Mouse (Mus musculus): ENCODE measurements around the gene Znhit1.

The Znhit1 gene

DNA sequence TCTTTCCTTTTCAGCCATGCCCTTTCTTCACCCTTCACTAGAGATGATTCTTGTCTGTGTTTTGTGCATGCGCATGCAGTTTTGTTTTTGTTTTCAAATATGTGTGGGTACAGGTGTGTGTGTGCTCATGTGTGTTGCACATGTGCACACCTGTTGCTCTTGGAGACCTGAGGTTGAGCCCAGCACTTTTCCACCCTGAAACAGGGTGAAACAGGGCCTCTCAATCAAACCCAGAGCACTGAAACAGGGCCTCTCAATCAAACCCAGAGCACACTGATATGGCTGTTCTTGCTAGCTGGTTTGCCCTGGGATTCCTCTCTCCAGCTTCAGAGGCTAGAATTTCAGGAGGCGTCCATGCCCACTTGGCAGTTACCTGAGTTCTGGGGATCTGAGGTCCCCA lies 12.8 kb upstream of the Znhit1 start:
- Histone ChIP-seq H3K4me3 (replicated peaks; ENCODE audit: low read length) (peak overlapping the region; percentile 69), H3K36me3 (ENCODE audit: insufficient read depth, low read length) (peaks cover 14% of the 10 kb centered on the region), H3K9me3 (ENCODE audit: low read length) (no peaks in the 10 kb centered on the region), H3K4me1 (replicated peaks; ENCODE audit: low read depth, low read length) (peaks cover 51% of the 10 kb centered on the region), H3K27me3 (ENCODE audit: insufficient read depth, low read length) (no peaks in the 10 kb centered on the region)
- TF ChIP-seq CTCF (conservative IDR thresholded peaks at IDR 0.05; ENCODE audit: low read length), result no peak
- no peak for TF ChIP-seq NANOG (IDR thresholded peaks at IDR 0.05; ENCODE audit: borderline replicate concordance, low read length)
- no peak for TF ChIP-seq POU5F1 (IDR thresholded peaks at IDR 0.05; ENCODE audit: borderline replicate concordance, low read length)

DNA sequence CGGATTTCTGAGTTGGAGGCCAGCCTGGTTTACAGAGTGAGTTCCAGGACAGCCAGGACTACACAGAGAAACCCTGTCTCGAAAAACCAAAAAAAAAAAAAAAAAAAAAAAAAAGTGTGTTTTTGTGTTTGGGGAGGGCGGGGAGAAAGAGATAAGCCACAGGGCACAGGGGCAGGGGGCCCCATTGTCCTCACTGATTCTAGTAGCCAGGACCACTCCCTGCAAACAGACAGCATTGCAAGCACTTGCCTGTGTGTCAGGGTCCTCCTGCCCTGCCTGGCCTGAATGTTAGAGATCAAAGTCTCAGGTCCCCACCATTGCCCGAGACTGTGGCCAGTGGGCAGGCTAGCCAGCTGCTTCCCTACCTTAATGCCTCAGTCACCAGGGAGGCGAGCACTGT lies 11.6 kb upstream of the Znhit1 start:
- no peaks in the 10 kb centered on the region for H3K27me3 ChIP-seq (ENCODE audit: insufficient read depth, low read length)
- peak overlapping the region; percentile 71; the same call in 1 of the 2 replicates for H3K4me3 ChIP-seq (replicated peaks; ENCODE audit: low read length)
- no peaks in the 10 kb centered on the region for H3K9me3 ChIP-seq (ENCODE audit: low read length)
- no peak for TF ChIP-seq POU5F1 (IDR thresholded peaks at IDR 0.05; ENCODE audit: borderline replicate concordance, low read length)
- no peak for TF ChIP-seq CTCF (conservative IDR thresholded peaks at IDR 0.05; ENCODE audit: low read length)
- no peak for TF ChIP-seq NANOG (IDR thresholded peaks at IDR 0.05; ENCODE audit: borderline replicate concordance, low read length)
- H3K36me3 ChIP-seq (ENCODE audit: insufficient read depth, low read length), result peaks cover 25% of the 10 kb centered on the region
- H3K4me1 ChIP-seq (replicated peaks; ENCODE audit: low read depth, low read length), result peaks cover 59% of the 10 kb centered on the region

DNA sequence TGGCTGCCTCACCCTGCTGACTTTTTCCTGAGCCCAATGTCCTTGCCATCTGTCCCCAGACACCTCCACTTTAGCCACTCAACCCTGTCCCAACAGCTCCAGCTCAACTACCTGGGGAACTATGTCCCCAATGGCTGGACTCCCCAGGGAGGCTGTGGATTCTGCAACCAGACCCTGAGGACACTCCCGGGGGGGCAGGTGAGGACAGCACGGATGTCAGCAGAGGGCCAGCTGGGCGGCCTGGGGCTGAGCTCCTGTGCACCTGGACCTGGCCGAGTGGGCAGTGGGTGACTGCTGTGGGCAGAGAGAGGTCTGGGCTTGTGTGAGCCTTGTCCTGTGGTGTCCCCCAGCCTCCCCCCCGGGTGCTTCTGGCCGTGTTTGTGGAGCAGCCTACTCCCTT lies 2.0 kb upstream of the Znhit1 start:
- H3K27me3 ChIP-seq (ENCODE audit: insufficient read depth, low read length), result no peaks in the 10 kb centered on the region
- peaks cover 77% of the 10 kb centered on the region for H3K36me3 ChIP-seq (ENCODE audit: insufficient read depth, low read length)
- H3K4me1 ChIP-seq (replicated peaks; ENCODE audit: low read depth, low read length), result peaks cover 55% of the 10 kb centered on the region
- H3K4me3 ChIP-seq (replicated peaks; ENCODE audit: low read length), result no peak overlapping the region
- no peaks in the 10 kb centered on the region for H3K9me3 ChIP-seq (ENCODE audit: low read length)
- TF ChIP-seq NANOG (IDR thresholded peaks at IDR 0.05; ENCODE audit: borderline replicate concordance, low read length) (no peak), CTCF (conservative IDR thresholded peaks at IDR 0.05; ENCODE audit: low read length) (no peak), POU5F1 (IDR thresholded peaks at IDR 0.05; ENCODE audit: borderline replicate concordance, low read length) (no peak)

DNA sequence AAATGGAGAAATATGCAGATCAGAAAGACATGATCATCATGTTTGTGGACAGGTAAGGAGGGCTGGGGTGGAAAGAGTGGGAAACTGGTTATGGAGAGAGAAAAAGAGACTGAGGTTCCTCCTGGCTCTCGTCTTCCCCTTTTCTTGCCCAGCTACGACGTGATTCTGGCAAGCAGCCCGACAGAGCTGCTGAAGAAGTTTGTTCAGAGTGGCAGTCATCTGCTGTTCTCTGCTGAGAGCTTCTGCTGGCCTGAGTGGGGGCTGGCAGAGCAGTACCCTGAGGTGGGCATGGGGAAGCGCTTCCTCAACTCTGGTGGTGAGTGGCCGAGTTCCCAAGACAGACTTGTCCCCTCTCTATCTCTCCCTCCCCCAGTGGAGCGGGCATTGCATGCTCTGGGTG lies 599 bp upstream of the Znhit1 start:
- H3K27me3 ChIP-seq (ENCODE audit: insufficient read depth, low read length), result no peaks in the 10 kb centered on the region
- H3K4me1 ChIP-seq (replicated peaks; ENCODE audit: low read depth, low read length), result peaks cover 51% of the 10 kb centered on the region
- peak overlapping the region; percentile 96 for H3K4me3 ChIP-seq (replicated peaks; ENCODE audit: low read length)
- TF ChIP-seq POU5F1 (IDR thresholded peaks at IDR 0.05; ENCODE audit: borderline replicate concordance, low read length), result no peak
- peaks cover 77% of the 10 kb centered on the region for H3K36me3 ChIP-seq (ENCODE audit: insufficient read depth, low read length)
- no peaks in the 10 kb centered on the region for H3K9me3 ChIP-seq (ENCODE audit: low read length)

DNA sequence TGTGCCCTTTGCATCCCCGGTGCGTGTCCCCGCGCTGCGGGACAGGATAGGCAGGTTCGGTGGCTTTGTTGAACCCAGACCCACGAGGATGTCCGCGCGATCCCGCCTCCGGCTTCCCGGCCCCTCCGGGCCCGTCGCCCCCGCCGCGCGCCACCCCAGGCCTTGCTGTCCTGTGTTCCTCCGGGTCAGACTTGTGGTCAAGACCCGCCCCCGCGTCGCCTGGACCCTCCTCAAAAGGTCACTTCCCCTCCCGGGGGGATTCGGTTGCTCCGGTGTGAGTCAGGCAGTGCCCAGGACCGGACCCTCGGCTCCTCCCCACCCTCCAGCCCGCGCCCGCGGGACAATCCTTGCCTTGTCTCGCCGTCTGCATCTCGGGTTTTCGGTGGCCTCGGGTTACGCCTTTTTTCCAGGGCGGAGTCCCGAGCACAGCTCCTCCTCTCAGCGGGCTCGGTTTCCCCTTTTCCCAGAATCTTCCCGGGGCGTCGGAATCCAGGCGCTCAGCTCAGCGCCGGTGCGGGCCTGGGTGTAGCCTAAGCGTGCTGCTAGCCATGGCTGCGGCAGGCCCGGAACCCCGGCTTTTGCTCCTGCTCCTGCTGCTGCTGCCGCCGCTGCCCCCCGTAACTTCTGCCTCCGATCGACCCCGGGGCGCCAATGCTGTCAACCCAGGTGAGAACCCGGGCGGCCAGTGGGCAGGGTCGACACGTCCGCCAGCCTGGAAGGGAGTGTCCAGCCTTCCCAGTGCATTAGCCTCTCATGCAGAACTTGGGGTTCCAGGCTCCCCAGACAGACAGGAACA lies 485 bp downstream of the Znhit1 start:
- TF ChIP-seq POU5F1 (IDR thresholded peaks at IDR 0.05; ENCODE audit: borderline replicate concordance, low read length) (no peak), NANOG (IDR thresholded peaks at IDR 0.05; ENCODE audit: borderline replicate concordance, low read length) (no peak), CTCF (conservative IDR thresholded peaks at IDR 0.05; ENCODE audit: low read length) (no peak)
- peaks cover 74% of the 10 kb centered on the region for H3K36me3 ChIP-seq (ENCODE audit: insufficient read depth, low read length)
- H3K27me3 ChIP-seq (ENCODE audit: insufficient read depth, low read length), result no peaks in the 10 kb centered on the region
- H3K9me3 ChIP-seq (ENCODE audit: low read length), result no peaks in the 10 kb centered on the region
- peaks cover 59% of the 10 kb centered on the region for H3K4me1 ChIP-seq (replicated peaks; ENCODE audit: low read depth, low read length)
- H3K4me3 ChIP-seq (replicated peaks; ENCODE audit: low read length), result peak overlapping the region; percentile 96

DNA sequence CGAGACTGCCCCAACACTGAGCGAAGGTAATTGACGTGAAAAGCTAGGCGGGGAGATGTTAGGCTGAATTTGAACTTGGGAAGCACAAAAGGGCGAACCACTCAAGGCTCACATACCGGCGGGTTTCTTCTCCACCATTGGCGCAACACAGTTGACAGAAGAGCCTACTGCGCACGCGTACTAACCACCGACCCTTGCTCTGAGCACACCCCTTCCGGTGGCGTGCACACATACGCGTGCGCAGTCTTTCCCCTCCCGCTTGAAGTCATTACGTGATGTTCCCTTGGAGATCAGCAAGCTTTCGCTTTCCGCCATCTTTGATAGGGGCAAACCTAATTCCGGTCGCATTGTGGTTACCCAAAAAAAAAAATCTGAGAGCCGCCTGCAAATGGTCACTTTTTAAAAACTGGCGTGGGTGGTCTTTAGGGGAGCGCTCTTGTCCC lies 1.1 kb downstream of the Znhit1 start, which contains the start of gene Plod3:
Plod3 (plus strand) TSS at position 325 of the 443 bp plus-strand sequence.
- Histone ChIP-seq H3K36me3 (ENCODE audit: insufficient read depth, low read length) (peaks cover 74% of the 10 kb centered on the region), H3K4me3 (replicated peaks; ENCODE audit: low read length) (peak within 1 kb of the TSS; percentile 96), H3K4me1 (replicated peaks; ENCODE audit: low read depth, low read length) (peaks cover 63% of the 10 kb centered on the region), H3K27me3 (ENCODE audit: insufficient read depth, low read length) (no peaks in the 10 kb centered on the region), H3K9me3 (ENCODE audit: low read length) (no peaks in the 10 kb centered on the region)
- TF ChIP-seq POU5F1 (IDR thresholded peaks at IDR 0.05; ENCODE audit: borderline replicate concordance, low read length) (no peak), NANOG (IDR thresholded peaks at IDR 0.05; ENCODE audit: borderline replicate concordance, low read length) (no peak), CTCF (conservative IDR thresholded peaks at IDR 0.05; ENCODE audit: low read length) (no peak)

DNA sequence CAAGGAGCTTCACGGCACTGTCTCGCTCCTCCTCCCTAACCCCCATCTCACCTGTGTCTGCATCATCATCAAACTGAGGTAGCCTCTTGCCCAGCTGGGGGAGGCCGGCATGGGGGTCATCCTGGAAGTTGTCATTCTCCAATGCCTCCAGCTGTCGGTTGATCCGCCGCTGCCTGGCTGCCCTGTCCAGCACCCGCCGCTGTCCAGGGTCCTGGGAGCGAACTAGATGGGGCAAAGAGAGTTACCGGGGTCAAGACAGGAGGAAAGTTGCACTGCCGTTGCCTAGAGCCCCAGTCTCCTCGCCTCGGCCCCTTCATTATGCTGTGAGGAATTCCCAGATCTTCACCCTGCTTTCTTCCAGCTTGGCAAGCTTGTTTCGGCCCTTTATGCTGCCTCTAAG lies 3.0 kb downstream of the Znhit1 start:
- H3K4me3 ChIP-seq (replicated peaks; ENCODE audit: low read length), result no peak overlapping the region
- TF ChIP-seq NANOG (IDR thresholded peaks at IDR 0.05; ENCODE audit: borderline replicate concordance, low read length) (no peak), POU5F1 (IDR thresholded peaks at IDR 0.05; ENCODE audit: borderline replicate concordance, low read length) (no peak), CTCF (conservative IDR thresholded peaks at IDR 0.05; ENCODE audit: low read length) (no peak)
- H3K4me1 ChIP-seq (replicated peaks; ENCODE audit: low read depth, low read length), result peaks cover 55% of the 10 kb centered on the region
- no peaks in the 10 kb centered on the region for H3K9me3 ChIP-seq (ENCODE audit: low read length)
- H3K27me3 ChIP-seq (ENCODE audit: insufficient read depth, low read length), result no peaks in the 10 kb centered on the region
- peaks cover 61% of the 10 kb centered on the region for H3K36me3 ChIP-seq (ENCODE audit: insufficient read depth, low read length)

DNA sequence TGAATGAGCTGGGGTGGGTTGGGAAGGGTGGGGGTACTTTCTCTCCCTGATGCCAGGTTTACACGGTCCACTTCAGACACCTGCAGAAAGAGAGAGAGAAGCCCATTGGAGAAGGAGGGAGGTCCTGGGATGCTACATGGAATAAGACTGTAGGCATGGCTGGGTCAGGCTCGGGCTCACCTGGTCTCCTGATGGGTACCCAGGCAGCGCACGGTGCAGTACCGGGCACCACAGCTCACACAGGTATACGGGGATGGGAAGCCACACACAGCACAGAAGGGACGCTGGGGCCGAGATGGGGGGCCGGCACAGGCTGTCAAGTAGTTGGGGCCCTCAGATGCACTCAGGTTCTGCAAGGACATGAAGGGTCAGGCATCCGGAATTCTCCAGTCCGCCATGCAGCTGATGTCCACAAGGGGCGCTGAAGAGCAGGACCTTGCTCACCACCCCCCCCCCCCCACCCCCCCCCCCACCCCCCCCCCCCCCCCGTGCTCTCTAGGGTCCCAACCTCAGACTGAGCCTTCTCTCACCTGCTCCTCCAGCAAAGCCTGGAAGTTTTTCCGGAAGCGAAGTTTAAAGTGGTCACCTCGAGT lies 5.4 kb downstream of the Znhit1 start:
- H3K4me1 ChIP-seq (replicated peaks; ENCODE audit: low read depth, low read length), result peaks cover 37% of the 10 kb centered on the region
- TF ChIP-seq CTCF (conservative IDR thresholded peaks at IDR 0.05; ENCODE audit: low read length), result peak; percentile 57
- no peak for TF ChIP-seq POU5F1 (IDR thresholded peaks at IDR 0.05; ENCODE audit: borderline replicate concordance, low read length)
- peaks cover 9% of the 10 kb centered on the region for H3K9me3 ChIP-seq (ENCODE audit: low read length)
- H3K4me3 ChIP-seq (replicated peaks; ENCODE audit: low read length), result no peak overlapping the region
- H3K36me3 ChIP-seq (ENCODE audit: insufficient read depth, low read length), result peaks cover 51% of the 10 kb centered on the region
- H3K27me3 ChIP-seq (ENCODE audit: insufficient read depth, low read length), result no peaks in the 10 kb centered on the region

All from E14TG2a.4 (cell line).